Mouse (Mus musculus) intestine, postnatal 0 days (tissue): ENCODE measurements around the gene Cdkal1. TPM values are rescaled to one million over a fixed set of nuclear protein-coding genes. Genes with fewer than 3 reads are reported as not detected.

Experiments used
- ATAC-seq: fragments of 200-750 bp; cut with Nextera tagmentation; 2 replicates; pipeline ENCODE4 v1.8.0; 2017; ENCODE audit warnings: mild to moderate bottlenecking, moderate TSS enrichment, moderate library complexity
- H3K27ac ChIP-seq: fragments of 300-500 bp; sonication (generic); 2 replicates; pipeline ENCODE4 v1.5.1; 2014; ENCODE audit warnings: mild to moderate bottlenecking, low read depth, low read length, moderate library complexity
- H3K27me3 ChIP-seq: fragments of 300-500 bp; sonication (generic); replicated peaks from 2 replicates; pipeline ENCODE4 v1.6.1; 2014; ENCODE audit warnings: low read length, mixed read lengths; ENCODE audit not compliant: control insufficient read depth, insufficient read depth
- H3K36me3 ChIP-seq: fragments of 300-500 bp; sonication (generic); 2 replicates; pipeline ENCODE4 v1.6.1; 2014; ENCODE audit warnings: mild to moderate bottlenecking, moderate library complexity; ENCODE audit not compliant: control insufficient read depth, insufficient read depth
- H3K4me1 ChIP-seq: fragments of 300-500 bp; sonication (generic); replicated peaks from 2 replicates; pipeline ENCODE4 v1.6.1; 2014; ENCODE audit warnings: antibody characterized with exemption, low read length, mixed read lengths; ENCODE audit not compliant: control insufficient read depth, insufficient read depth
- H3K4me2 ChIP-seq: fragments of 300-500 bp; sonication (generic); replicated peaks from 2 replicates; pipeline ENCODE4 v1.6.1; 2014; ENCODE audit warnings: low read depth, mild to moderate bottlenecking, moderate library complexity
- H3K4me3 ChIP-seq: fragments of 300-500 bp; sonication (generic); 2 replicates; pipeline ENCODE4 v1.5.1; 2014; ENCODE audit warnings: low read depth, low read length
- H3K9ac ChIP-seq: fragments of 300-500 bp; sonication (generic); 2 replicates; pipeline ENCODE4 v1.6.1; 2014; ENCODE audit warnings: mild to moderate bottlenecking, low read depth, low read length
- H3K9me3 ChIP-seq: fragments of 300-500 bp; sonication (generic); 2 replicates; pipeline ENCODE4 v1.6.1; 2016; ENCODE audit warnings: mixed run types; ENCODE audit not compliant: control insufficient read depth
- CTCF ChIP-seq: sonication (generic); IDR thresholded peaks from 2 replicates; pipeline ENCODE4 v1.5.1; 2016; ENCODE audit warnings: low read depth, mild to moderate bottlenecking, control low read depth, antibody characterized with exemption, moderate library complexity
- WGBS: fragments of 180-500 bp; shearing (Covaris S2); extraction: QIAGEN DNeasy Blood & Tissue Kit; methylation state at CpG from one replicate; pipeline ENCODE4 v1.1.7; 2014; 5-methylcytosine and 5-hydroxymethylcytosine counted together
- polyA plus RNA-seq: library from polyadenylated mRNA; unstranded; fragments of >200 nt; fragmentation: Nextera tagmentation; extraction: Ambion mirVana; gene quantifications from 2 replicates; pipeline ENCODE4 v1.2.1, GENCODE M21; 2015

Gene Cdkal1
- polyA plus RNA-seq, 1 experiment from 2014 or later = 13.5 TPM

DNA sequence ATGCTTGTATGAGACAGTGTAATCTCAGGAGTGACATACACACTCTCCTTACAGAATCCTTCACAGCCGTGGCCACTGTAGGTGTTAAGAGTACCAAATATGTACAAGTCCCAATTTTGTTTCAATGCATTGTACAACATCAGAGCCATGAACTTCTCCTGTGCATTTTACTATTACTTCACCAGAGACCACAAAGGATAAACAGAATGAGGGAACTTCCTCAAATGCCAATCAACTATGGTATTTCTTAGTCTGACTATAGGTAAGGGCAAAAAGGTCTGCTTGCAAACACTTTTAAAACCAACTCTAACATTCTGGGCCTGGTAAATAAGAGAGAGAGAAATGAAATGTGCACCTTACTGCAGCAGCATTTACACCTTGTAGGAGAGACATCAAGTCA is 87.4 kb downstream of the Cdkal1 start:
- H3K27me3 ChIP-seq = no peaks in the 10 kb centered on the region
- H3K4me3 ChIP-seq = no peak overlapping the region
- WGBS = 76% methylated on average over 1 of the region's 1 CpGs
- no peaks in the 10 kb centered on the region for H3K9me3 ChIP-seq
- H3K36me3 ChIP-seq = no peaks in the 10 kb centered on the region
- no peaks in the 10 kb centered on the region for H3K4me1 ChIP-seq
- TF ChIP-seq CTCF = no peak
- H3K4me2 ChIP-seq = no peak overlapping the region
- ATAC-seq = no peak
- H3K27ac ChIP-seq = no peak overlapping the region
- H3K9ac ChIP-seq = no peak overlapping the region

- H3K9me3 ChIP-seq = no peaks in the 10 kb centered on the region
- no peaks in the 10 kb centered on the region for H3K4me1 ChIP-seq
- H3K9ac ChIP-seq = no peak overlapping the region
- H3K4me2 ChIP-seq = no peak overlapping the region
- no peak for TF ChIP-seq CTCF
- H3K27me3 ChIP-seq = no peaks in the 10 kb centered on the region
- no peak overlapping the region for H3K27ac ChIP-seq
- no peaks in the 10 kb centered on the region for H3K36me3 ChIP-seq
- WGBS = 68% methylated on average over 4 of the region's 4 CpGs
- no peak overlapping the region for H3K4me3 ChIP-seq
- ATAC-seq = no peak
Measured at GRCm38 (mm10) chr13:29767587-29767986, 87.9 kb downstream of the Cdkal1 start.

GRCm38 (mm10) chr13:29766377-29766776 is 89.1 kb downstream of the Cdkal1 start:
- Histone ChIP-seq H3K4me3 (no peak overlapping the region), H3K27ac (no peak overlapping the region), H3K4me2 (no peak overlapping the region), H3K9ac (no peak overlapping the region), H3K36me3 (no peaks in the 10 kb centered on the region), H3K4me1 (no peaks in the 10 kb centered on the region), H3K9me3 (no peaks in the 10 kb centered on the region), H3K27me3 (no peaks in the 10 kb centered on the region)
- TF ChIP-seq CTCF = no peak
- 74% methylated on average over 8 of the region's 8 CpGs for WGBS
- ATAC-seq = no peak

DNA sequence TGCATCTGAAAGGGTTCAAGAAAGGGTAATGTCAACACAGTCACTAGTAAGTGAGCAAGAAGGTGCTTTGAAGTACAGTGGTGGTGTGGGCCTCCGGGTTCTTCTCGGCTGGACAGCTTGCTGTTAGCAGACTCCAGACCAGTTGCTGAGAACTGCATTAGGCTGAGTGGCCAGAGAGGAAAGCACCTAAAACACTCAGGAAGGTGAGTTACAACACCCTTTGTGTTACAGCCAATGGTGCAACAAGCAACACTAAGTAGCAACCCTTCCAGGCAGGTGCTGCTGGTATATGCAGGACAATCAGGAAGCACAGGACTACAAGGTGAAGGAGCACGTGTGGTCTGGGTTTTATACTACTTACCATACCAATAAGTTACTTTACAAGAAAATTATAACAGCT is 90.2 kb downstream of the Cdkal1 start:
- Histone ChIP-seq H3K27me3 (no peaks in the 10 kb centered on the region), H3K4me1 (no peaks in the 10 kb centered on the region; the same call in 1 of the 2 replicates), H3K27ac (no peak overlapping the region), H3K4me2 (no peak overlapping the region), H3K9ac (no peak overlapping the region), H3K9me3 (no peaks in the 10 kb centered on the region), H3K4me3 (no peak overlapping the region), H3K36me3 (no peaks in the 10 kb centered on the region)
- no peak for ATAC-seq
- WGBS = 54% methylated on average over 3 of the region's 3 CpGs
- TF ChIP-seq CTCF = no peak

DNA sequence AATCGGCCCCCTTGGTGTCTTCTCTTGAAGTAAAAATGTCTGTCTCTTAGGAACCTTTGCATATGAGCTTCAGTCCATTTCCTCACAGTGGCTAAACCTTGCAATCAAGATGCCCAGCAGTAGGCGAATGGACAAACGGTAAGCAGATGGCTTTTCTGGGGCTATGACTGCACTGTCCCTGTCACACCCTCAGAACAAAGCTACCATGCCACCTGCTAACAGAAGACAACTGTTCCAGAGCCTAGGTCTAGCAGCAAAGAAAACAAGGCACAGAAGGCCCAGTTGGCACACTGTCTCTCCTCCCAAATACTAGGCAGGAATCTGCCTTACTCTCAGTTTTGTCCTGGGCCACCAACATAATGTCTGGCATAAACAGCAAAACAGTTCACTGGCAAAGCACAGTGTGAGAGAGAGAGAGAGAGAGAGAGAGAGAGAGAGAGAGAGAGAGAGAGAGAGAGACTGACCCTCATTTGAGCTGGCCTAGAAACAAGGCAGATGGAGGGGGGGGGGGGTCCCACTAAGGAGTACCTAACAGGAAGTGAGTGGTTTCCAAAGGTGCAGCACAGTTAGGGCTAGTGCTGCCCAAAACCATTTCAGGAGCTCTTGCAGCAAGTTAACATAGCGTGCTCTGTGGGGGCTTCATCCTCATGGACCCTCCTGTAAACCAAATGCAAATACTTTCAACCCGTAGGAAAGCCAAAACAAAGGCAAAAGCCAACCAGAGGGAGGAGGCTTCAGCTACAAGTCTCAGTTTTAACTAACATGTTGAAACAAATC is 95.6 kb downstream of the Cdkal1 start:
- ATAC-seq = no peak
- Histone ChIP-seq H3K9me3 (no peaks in the 10 kb centered on the region), H3K4me2 (no peak overlapping the region), H3K4me3 (no peak overlapping the region), H3K4me1 (no peaks in the 10 kb centered on the region; the same call in 1 of the 2 replicates), H3K36me3 (no peaks in the 10 kb centered on the region), H3K9ac (no peak overlapping the region), H3K27ac (no peak overlapping the region), H3K27me3 (no peaks in the 10 kb centered on the region)
- 80% methylated on average over 5 of the region's 5 CpGs for WGBS
- no peak for TF ChIP-seq CTCF

- no peaks in the 10 kb centered on the region for H3K27me3 ChIP-seq
- ATAC-seq = no peak
Measured at GRCm38 (mm10) chr13:29756052-29756451, 99.4 kb downstream of the Cdkal1 start.

More at GRCm38 (mm10) chr13:29756052-29756451, 99.4 kb downstream of the Cdkal1 start:
- Histone ChIP-seq H3K27ac (no peak overlapping the region), H3K4me3 (no peak overlapping the region), H3K9me3 (no peaks in the 10 kb centered on the region), H3K36me3 (no peaks in the 10 kb centered on the region), H3K4me2 (no peak overlapping the region), H3K4me1 (no peaks in the 10 kb centered on the region; the same call in 1 of the 2 replicates), H3K9ac (no peak overlapping the region)
- no peak for TF ChIP-seq CTCF
- WGBS = 60% methylated on average over 3 of the region's 3 CpGs
